Mouse (Mus musculus): ENCODE results near the gene Fgfr2. TPM values are rescaled to one million over a fixed set of nuclear protein-coding genes. Genes with fewer than 3 reads are reported as not detected.

Fgfr2 gene
- total and polyA plus RNA-seq, 2 experiments from 2014 or later = 17.1 to 47.6 TPM

DNA sequence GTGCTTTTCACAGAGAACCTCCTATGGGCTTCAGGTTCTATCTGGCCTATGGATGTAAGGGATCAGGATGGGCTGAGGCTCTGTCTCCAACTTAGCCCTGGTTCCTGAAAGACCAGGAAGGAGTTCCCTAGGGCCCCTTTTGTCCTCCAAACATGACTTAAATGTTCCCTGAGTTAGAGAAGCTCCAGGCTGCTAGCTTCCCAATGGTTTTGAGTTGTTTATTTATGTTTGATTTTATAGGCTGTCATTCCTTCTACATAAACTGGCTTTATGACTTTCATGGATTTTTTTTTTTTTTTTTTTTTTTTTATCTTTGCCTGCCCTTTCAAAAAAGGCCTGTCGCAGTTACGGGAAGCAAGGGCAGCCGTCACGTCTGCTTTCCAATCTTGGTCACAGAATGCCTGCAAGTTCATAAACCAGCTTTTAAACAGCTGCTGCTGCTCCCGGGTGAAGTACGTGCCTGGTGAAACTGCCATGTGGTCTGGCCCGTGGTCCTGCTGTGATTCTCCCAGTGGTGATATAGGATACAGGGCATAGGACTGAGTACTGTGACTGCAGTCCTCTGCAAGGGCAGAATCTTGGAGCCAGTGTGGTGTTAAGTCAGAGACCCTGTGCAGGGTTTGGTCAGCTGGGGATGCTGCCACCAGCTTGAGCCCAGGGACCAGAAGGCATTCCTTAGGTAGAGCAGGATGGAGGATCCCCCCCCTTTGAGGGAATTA is 38.4 kb upstream of the Fgfr2 start:
- Histone ChIP-seq H3K27ac (ENCODE audit: low read depth, low read length) (no peak overlapping the region), H3K27me3 (ENCODE audit: insufficient read depth, low read length) (no peaks in the 10 kb centered on the region), H3K4me3 (ENCODE audit: low read depth, low read length) (no peak overlapping the region), H3K9ac (no peak overlapping the region), H3K36me3 (ENCODE audit: insufficient read depth) (no peaks in the 10 kb centered on the region), H3K4me2 (ENCODE audit: low read depth) (no peak overlapping the region), H3K9me3 (ENCODE audit: low read length) (no peaks in the 10 kb centered on the region), H3K4me1 (ENCODE audit: insufficient read depth) (no peaks in the 10 kb centered on the region)
- DNase-seq (no peak), ATAC-seq (no peak)
- WGBS = 79% methylated on average over 7 of the region's 7 CpGs
- no peak for TF ChIP-seq CTCF (IDR thresholded peaks at IDR 0.05; ENCODE audit: low read depth)

DNA sequence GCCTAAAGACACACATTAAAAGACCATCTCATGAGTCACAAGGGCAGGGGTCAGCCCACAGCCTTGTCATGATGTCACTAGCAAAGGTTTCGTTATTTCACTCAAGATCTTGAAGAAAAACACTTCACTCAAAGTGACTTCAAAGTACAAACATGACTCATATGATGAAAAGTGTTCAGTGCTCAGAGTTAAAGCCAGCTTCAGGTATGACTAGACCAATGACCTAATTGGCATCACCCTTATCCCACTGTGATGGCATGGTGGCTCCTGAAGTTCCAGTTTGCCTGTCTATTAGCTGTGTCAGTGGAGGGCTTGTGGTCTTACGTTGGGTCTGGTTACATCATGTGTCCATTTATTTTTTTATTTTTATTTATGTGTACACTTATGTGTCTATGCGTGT is 36.4 kb upstream of the Fgfr2 start:
- Histone ChIP-seq H3K9ac (no peak overlapping the region), H3K4me3 (ENCODE audit: low read depth, low read length) (no peak overlapping the region), H3K36me3 (ENCODE audit: insufficient read depth) (no peaks in the 10 kb centered on the region), H3K9me3 (ENCODE audit: low read length) (no peaks in the 10 kb centered on the region), H3K27me3 (ENCODE audit: insufficient read depth, low read length) (no peaks in the 10 kb centered on the region), H3K27ac (ENCODE audit: low read depth, low read length) (no peak overlapping the region), H3K4me1 (ENCODE audit: insufficient read depth) (no peaks in the 10 kb centered on the region), H3K4me2 (ENCODE audit: low read depth) (no peak overlapping the region)
- DNase-seq (no peak), ATAC-seq (no peak)
- TF ChIP-seq CTCF (IDR thresholded peaks at IDR 0.05; ENCODE audit: low read depth) = no peak
- WGBS = 91% methylated on average over 3 of the region's 3 CpGs

GRCm38 (mm10) chr7:133155621-133156020 is 32.5 kb upstream of the Fgfr2 start:
- ATAC-seq (no peak), DNase-seq (no peak)
- H3K9ac ChIP-seq = no peak overlapping the region
- no peaks in the 10 kb centered on the region for H3K9me3 ChIP-seq (ENCODE audit: low read length)
- no peak overlapping the region for H3K4me2 ChIP-seq (ENCODE audit: low read depth)
- TF ChIP-seq CTCF (IDR thresholded peaks at IDR 0.05; ENCODE audit: low read depth) = no peak
- H3K27me3 ChIP-seq (ENCODE audit: insufficient read depth, low read length) = no peaks in the 10 kb centered on the region
- no peaks in the 10 kb centered on the region for H3K4me1 ChIP-seq (ENCODE audit: insufficient read depth)
- WGBS = 68% methylated on average over 12 of the region's 12 CpGs
- H3K36me3 ChIP-seq (ENCODE audit: insufficient read depth) = no peaks in the 10 kb centered on the region
- H3K4me3 ChIP-seq (ENCODE audit: low read depth, low read length) = no peak overlapping the region
- H3K27ac ChIP-seq (ENCODE audit: low read depth, low read length) = no peak overlapping the region

- no peak for ATAC-seq
- Histone ChIP-seq H3K4me3 (ENCODE audit: low read depth, low read length) (no peak overlapping the region), H3K4me2 (ENCODE audit: low read depth) (no peak overlapping the region), H3K27ac (ENCODE audit: low read depth, low read length) (no peak overlapping the region), H3K36me3 (ENCODE audit: insufficient read depth) (no peaks in the 10 kb centered on the region), H3K27me3 (ENCODE audit: insufficient read depth, low read length) (no peaks in the 10 kb centered on the region), H3K9me3 (ENCODE audit: low read length) (no peaks in the 10 kb centered on the region), H3K9ac (no peak overlapping the region), H3K4me1 (ENCODE audit: insufficient read depth) (no peaks in the 10 kb centered on the region)
- 75% methylated on average over 6 of the region's 6 CpGs for WGBS
- no peak for DNase-seq
- no peak for TF ChIP-seq CTCF (IDR thresholded peaks at IDR 0.05; ENCODE audit: low read depth)
Observed at GRCm38 (mm10) chr7:133154846-133155245, 31.7 kb upstream of the Fgfr2 start.

DNA sequence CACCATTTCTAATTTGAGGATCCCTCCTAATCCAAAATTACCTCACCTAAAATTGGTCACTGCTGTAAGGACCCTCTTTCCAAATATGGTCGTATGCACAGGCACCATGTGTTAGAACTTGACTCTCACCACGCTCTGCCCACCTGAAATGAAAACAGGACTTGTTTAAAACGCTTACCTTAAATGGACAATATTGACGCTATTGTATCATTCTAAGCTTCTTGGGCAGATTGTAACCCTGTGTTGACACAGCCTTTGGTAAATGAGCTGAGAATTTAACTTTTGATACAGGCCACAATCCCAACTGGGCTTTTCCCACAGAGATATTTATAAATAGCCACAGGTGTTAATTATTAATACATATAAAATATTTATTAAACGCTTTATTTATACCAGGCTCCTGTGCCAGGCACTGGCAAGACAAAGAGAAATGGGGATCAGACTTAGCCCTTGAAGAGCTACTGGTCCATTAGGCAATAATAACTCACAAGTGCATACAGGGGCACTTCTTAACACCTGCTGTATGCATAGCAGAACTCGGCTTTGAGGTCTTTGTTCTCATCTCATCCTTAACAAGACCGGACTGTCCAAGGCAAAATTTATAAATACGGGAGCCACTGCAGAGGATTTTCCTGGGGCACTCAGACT is 16.7 kb upstream of the Fgfr2 start:
- Histone ChIP-seq H3K4me2 (ENCODE audit: low read depth) (no peak overlapping the region), H3K36me3 (ENCODE audit: insufficient read depth) (no peaks in the 10 kb centered on the region), H3K9me3 (ENCODE audit: low read length) (no peaks in the 10 kb centered on the region), H3K4me1 (ENCODE audit: insufficient read depth) (no peaks in the 10 kb centered on the region), H3K27ac (ENCODE audit: low read depth, low read length) (no peak overlapping the region), H3K27me3 (ENCODE audit: insufficient read depth, low read length) (no peaks in the 10 kb centered on the region), H3K9ac (no peak overlapping the region), H3K4me3 (ENCODE audit: low read depth, low read length) (no peak overlapping the region)
- 82% methylated on average over 8 of the region's 8 CpGs for WGBS
- ATAC-seq (no peak), DNase-seq (no peak)
- TF ChIP-seq CTCF (IDR thresholded peaks at IDR 0.05; ENCODE audit: low read depth) = no peak

- DNase-seq = no peak
- Histone ChIP-seq H3K4me3 (ENCODE audit: low read depth, low read length) (no peak overlapping the region), H3K27ac (ENCODE audit: low read depth, low read length) (no peak overlapping the region), H3K4me2 (ENCODE audit: low read depth) (no peak overlapping the region), H3K27me3 (ENCODE audit: insufficient read depth, low read length) (no peaks in the 10 kb centered on the region), H3K9ac (no peak overlapping the region), H3K9me3 (ENCODE audit: low read length) (no peaks in the 10 kb centered on the region), H3K36me3 (ENCODE audit: insufficient read depth) (no peaks in the 10 kb centered on the region), H3K4me1 (ENCODE audit: insufficient read depth) (no peaks in the 10 kb centered on the region)
- 79% methylated on average over 5 of the region's 5 CpGs for WGBS
- peak; percentile 29; the same call in 1 of the 2 replicates for TF ChIP-seq CTCF (IDR thresholded peaks at IDR 0.05; ENCODE audit: low read depth)
- no peak for ATAC-seq
Observed at GRCm38 (mm10) chr7:133133552-133133951, 10.4 kb upstream of the Fgfr2 start.

DNA sequence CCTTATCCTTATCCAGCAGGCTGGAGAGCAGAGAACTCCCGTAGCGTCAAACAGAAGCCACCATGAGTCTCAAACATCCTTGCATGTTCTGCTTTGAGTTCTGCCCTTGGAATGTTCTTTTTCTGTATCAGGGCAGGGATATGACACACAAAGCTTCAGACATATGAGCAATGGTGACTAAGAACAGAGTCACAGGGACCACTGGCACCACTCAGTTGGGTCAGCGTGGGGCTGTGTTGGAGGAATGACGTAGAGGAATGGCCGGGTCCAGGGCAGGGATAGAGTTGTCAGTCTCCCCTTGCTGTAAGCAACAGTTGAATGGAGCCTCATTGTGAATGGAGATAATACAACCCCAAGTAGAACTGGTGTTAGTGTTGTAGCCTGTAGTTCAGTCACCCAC is 9.6 kb upstream of the Fgfr2 start:
- Histone ChIP-seq H3K27ac (ENCODE audit: low read depth, low read length) (no peak overlapping the region), H3K4me1 (ENCODE audit: insufficient read depth) (no peaks in the 10 kb centered on the region), H3K9me3 (ENCODE audit: low read length) (no peaks in the 10 kb centered on the region), H3K4me3 (ENCODE audit: low read depth, low read length) (no peak overlapping the region), H3K9ac (no peak overlapping the region), H3K36me3 (ENCODE audit: insufficient read depth) (no peaks in the 10 kb centered on the region), H3K27me3 (ENCODE audit: insufficient read depth, low read length) (no peaks in the 10 kb centered on the region), H3K4me2 (ENCODE audit: low read depth) (no peak overlapping the region)
- 96% methylated on average over 5 of the region's 5 CpGs for WGBS
- DNase-seq = no peak
- TF ChIP-seq CTCF (IDR thresholded peaks at IDR 0.05; ENCODE audit: low read depth) = no peak
- ATAC-seq = no peak

Data from forebrain, postnatal 0 days (tissue).